Mouse (Mus musculus): ENCODE data around the gene Trim30b. TPM values are rescaled to one million over a fixed set of nuclear protein-coding genes. Genes with fewer than 3 reads are reported as not detected.
"Not testable (repeated sequence)": the region's sequence is repeated elsewhere in the genome, so short reads cannot be mapped to it uniquely, and the experiment has no call there.

Trim30b gene
- not detected for total RNA-seq (2021)
- long read RNA-seq, experiment 1 = 0 reads
- long read RNA-seq, experiment 2 = 0 reads

- DNase-seq = no peak
Measured at GRCm38 (mm10) chr7:104369736-104370414, at the start of gene Trim30b. Gene Trim30b (minus strand): TSS chr7:104369884.

DNA sequence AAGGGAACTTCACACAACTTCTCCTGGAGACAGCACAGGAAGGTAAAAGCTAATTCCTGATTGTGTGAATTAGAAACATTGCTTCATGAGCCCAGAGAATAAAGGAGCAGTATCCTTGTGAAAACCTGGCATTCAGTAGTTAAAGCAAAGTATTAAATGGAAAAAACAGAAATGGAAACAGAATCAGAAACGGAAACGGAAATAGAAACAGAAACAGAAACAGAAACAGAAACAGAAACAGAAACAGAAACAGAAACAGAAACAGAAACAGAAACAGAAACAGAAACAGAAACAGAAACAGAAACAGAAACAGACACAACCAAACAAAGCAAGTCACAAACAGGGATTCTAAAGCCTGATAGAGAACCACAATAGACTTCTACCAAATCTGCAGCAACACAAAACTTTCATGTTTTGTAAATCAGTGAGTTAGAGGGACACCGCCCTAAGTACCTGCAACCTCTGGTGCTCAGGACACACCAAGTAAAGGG is 34.8 kb upstream of the Trim30b start:
- DNase-seq = no peak

DNA sequence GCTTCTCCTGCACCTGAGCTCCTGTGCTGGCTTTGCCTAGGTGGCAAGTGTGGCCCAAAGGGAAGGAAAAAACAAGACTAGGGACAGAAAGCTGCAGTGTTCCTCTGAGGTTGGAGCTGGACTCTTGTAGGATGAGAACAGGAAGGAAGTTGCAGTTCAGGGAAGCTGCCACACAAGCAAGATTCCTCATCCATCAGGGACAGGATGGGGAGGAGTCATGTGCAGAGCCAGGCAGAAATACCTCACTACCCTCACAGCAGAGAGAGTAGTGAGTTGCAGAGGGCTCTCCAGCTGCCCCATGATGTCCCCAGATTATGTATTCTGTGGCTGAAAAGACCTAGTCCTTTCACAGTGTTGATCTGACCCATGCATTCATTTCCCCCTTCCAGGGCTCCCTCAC is 31.5 kb upstream of the Trim30b start:
- DNase-seq = no peak

DNA sequence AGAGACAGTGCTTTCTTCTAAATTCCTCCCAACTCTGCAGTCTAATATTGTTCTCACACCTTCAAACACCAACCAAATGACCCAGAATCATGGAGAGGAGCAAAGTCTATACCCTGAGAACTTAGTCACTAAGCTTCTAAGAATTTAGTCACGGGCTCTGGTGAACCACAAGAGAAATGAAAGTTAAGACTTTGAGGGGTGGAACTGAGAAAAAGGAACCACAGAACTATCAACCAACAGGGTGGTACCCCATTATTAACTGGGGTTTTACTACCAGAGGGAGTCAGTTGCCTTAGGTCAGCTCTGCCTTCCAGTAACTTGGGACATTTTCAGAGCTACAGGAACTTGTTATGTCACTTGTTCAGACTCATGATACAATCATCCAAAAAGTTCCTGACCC is 31.0 kb upstream of the Trim30b start, which contains the start of gene Trim30c:
Gene Trim30c, minus strand, starts transcription at position 140 of the 400 bp plus-strand sequence.
- no peak for DNase-seq

GRCm38 (mm10) chr7:104398492-104398891 is 28.8 kb upstream of the Trim30b start:
- no peak for DNase-seq

DNA sequence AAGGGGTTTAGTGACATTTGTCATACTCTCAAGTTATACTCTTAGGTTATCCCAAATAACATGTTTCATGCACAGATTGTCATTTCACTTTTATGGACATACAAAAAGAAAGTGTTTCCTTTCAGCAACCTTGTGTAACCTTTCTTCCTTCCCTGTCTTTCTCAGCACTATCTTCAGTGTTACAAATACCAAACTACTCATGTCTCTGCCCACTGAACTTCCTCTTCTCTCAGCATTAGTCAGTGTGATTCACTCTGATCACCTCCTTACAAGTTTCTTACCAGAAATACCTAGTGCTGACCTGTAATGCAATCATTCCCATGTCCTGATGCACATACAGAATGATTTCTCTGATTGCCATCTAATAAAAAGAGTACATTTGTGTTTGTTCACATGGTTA is 3.3 kb downstream of the Trim30b start:
- no peak for DNase-seq

DNA sequence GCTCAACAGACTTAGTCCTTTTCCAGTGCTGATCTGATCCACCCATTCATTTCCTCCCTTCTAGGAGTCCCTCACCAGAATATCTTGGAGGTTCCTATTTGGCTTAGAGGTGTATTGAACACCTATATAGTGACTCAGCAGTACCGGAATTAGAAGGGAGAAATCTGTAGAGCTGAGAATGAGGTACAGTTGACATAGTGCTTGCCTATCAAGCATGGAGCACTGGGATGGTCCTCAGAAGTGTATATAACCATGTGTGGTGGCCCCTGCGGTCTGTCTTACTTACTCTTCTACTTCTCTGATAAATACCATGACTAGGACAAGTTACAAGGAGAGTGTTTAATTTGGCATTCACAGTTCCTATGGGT is 16.1 kb downstream of the Trim30b start:
- no peak for DNase-seq

- peak; percentile 78 for DNase-seq
Measured at GRCm38 (mm10) chr7:104352717-104353599, 16.7 kb downstream of the Trim30b start, which contains the start of gene Trim12c. Gene Trim12c (minus strand): TSS chr7:104353362.

GRCm38 (mm10) chr7:104348043-104348442 is 21.6 kb downstream of the Trim30b start:
- not testable (repeated sequence) for DNase-seq

GRCm38 (mm10) chr7:104340744-104341143 is 28.9 kb downstream of the Trim30b start:
- not testable (repeated sequence) for DNase-seq

DNA sequence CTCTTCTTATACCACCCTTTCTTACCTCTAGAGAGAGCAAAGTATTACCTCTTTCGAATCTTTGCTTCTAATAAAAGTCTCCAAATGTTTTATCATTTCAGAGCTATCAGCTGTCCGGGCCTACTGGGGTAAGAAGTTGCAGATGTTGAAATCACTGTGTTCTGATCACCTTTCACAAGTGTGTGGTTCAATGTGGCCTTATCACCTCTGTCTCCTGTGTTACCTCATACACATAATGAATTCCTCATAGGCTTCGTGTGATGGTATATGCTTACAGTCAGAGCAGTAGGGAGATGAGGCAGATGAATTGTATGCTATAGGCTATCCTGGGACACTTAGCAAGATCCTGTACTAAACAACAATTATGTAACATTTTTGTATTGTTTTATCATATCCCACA is 34.1 kb downstream of the Trim30b start:
- not testable (repeated sequence) for DNase-seq

DNA sequence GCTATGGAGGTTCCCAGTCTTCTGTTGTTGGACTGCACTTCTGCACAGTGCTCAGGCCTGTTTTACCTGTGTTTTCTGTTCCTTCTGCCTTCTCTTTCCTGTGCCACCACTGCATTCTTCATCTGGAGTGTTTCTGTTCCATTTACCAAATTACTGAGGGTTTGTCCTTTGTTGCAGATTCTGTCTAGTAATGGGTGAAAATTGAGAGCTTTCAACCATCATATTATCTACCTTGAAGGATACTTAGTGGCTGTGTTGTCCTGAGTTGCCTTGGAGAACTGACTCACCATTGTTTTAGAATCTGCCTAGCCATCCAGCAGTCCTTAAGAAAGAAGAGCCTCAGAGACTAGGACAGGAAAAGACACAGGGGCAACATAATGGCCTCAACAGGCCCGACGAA is 40.5 kb downstream of the Trim30b start, which contains the start of gene Trim34b:
Gene Trim34b, plus strand, starts transcription at position 301 of the 400 bp plus-strand sequence.
- DNase-seq = not testable (repeated sequence)

- no peak for DNase-seq
Measured at GRCm38 (mm10) chr7:104322028-104322427, 47.7 kb downstream of the Trim30b start.

DNA sequence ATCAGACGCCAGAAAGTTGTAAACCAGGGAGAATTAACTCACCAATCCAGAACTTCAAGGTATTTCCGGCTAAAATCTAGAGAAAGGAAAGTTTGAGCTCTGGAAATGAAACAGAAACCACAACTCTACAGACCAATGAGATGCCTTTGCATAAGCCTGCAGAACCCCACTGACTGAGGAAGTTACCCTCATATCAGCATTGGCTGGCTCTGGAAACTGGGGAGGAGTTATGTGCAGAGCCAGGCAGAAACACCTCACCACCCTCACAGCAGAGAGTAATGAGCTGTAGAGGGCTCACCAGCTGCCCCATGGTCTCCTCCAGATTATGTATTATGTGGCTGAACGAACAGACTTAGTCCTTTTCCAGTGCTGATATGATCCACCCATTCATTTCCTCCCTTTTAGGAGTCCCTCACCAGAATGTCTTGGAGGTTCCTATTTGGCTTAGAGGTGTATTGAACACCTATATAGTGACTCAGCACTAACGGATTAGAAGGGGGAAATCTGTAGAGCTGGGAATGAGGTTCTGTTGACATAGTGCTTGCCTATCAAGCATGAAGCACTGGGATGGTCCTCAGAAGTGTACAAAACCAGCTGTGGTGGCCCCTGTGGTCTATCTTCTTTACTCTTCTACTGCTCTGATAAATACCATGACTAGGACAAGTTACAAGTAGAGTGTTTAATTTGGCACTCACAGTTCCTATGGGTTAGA is 54.2 kb downstream of the Trim30b start, which contains the start of gene Trim12a:
Gene Trim12a, minus strand, starts transcription at position 98 of the 712 bp plus-strand sequence.
- not testable (repeated sequence) for DNase-seq

DNA sequence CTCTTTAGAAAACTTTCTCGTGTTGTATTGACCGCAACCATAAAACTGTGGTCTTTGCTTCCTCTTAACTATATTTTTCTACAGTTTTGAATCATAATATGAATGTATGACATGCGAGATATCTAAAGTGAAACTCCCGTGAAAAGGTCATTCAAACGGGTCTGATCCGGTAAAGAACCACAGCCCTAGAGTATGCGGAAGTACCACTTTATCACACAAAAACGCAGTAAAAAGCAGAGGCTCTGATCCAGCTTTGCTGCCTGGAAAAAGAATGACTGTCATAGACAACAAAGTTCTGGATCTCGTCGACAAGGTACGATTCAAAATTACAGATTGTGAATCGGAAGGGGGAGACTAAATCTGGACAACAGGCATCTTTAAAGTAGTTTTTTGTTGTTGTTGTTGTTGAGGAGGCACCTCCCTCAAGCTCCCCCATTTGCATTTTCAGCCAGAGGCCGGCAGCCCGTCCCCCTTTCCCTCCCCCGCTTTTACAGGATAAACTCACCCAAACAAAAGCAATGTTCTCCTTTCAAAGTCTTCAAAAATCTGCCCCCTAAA is 54.8 kb downstream of the Trim30b start:
- no peak for DNase-seq

Other genes with a start within 250 kb of the Trim30b start
- gene Ubqln5, start 240.1 kb downstream of the Trim30b start, total RNA-seq (2021) = not detected
- not detected for gene Olfr643, start 232.5 kb downstream of the Trim30b start, total RNA-seq (2021)
- not detected for gene Ubqln3, start 226.6 kb downstream of the Trim30b start, total RNA-seq (2021)
- not detected for gene Ubqlnl, start 219.3 kb downstream of the Trim30b start, total RNA-seq (2021)
- gene Olfm5, start 205.1 kb downstream of the Trim30b start, total RNA-seq (2021) = not detected
- not detected for gene Olfr648, start 186.5 kb downstream of the Trim30b start, total RNA-seq (2021)
- gene Olfr649, start 173.9 kb downstream of the Trim30b start, total RNA-seq (2021) = not detected
- gene Trim6, start 151.1 kb downstream of the Trim30b start, total RNA-seq (2021) = under 1 TPM in 1 of 2 experiments, not detected in 1; 0.11 TPM
- gene Trim34a, start 125.4 kb downstream of the Trim30b start, total RNA-seq (2021) = 1 to 10 TPM; 1.0 to 1.6 TPM
- 1 to 10 TPM in 1 of 2 experiments, under 1 TPM in 1; 0.99 to 1.1 TPM for gene Trim5, start 81.8 kb downstream of the Trim30b start, total RNA-seq (2021)
- gene Trim12a, start 54.4 kb downstream of the Trim30b start, total RNA-seq (2021) = 1 to 10 TPM; 2.1 to 3.8 TPM
- gene Trim34b, start 40.4 kb downstream of the Trim30b start, total RNA-seq (2021) = under 1 TPM in 1 of 2 experiments, not detected in 1; 0.16 TPM
- gene Trim12c, start 16.5 kb downstream of the Trim30b start, total RNA-seq (2021) = 1 to 10 TPM; 2.5 TPM
- gene Trim30c, start 31.0 kb upstream of the Trim30b start, total RNA-seq (2021) = not detected
- gene Trim30a, start 95.3 kb upstream of the Trim30b start, total RNA-seq (2021) = 1 to 10 TPM; 1.2 to 1.4 TPM
- under 1 TPM; 0.49 to 0.54 TPM for gene Trim30d, start 138.0 kb upstream of the Trim30b start, total RNA-seq (2021)
- not detected for gene Olfr651, start 180.2 kb upstream of the Trim30b start, total RNA-seq (2021)
- gene Olfr652, start 191.0 kb upstream of the Trim30b start, total RNA-seq (2021) = not detected
- not detected for gene Olfr653, start 207.4 kb upstream of the Trim30b start, total RNA-seq (2021)
- gene Olfr654, start 217.1 kb upstream of the Trim30b start, total RNA-seq (2021) = not detected
- gene Olfr655, start 231.9 kb upstream of the Trim30b start, total RNA-seq (2021) = not detected
- not detected for gene Olfr656, start 244.1 kb upstream of the Trim30b start, total RNA-seq (2021)

All from gastrocnemius, postnatal 25 days (tissue).